Mouse (Mus musculus) MEL-GATA-1-ER (cell line): ENCODE data around the gene Chd3.

Experiments
- DNase-seq: peaks from one replicate; pipeline ENCODE4 v3.0.0-alpha.2; 2012; ENCODE audit warnings: low read depth; ENCODE audit errors: extremely low read depth

The Chd3 gene

DNA sequence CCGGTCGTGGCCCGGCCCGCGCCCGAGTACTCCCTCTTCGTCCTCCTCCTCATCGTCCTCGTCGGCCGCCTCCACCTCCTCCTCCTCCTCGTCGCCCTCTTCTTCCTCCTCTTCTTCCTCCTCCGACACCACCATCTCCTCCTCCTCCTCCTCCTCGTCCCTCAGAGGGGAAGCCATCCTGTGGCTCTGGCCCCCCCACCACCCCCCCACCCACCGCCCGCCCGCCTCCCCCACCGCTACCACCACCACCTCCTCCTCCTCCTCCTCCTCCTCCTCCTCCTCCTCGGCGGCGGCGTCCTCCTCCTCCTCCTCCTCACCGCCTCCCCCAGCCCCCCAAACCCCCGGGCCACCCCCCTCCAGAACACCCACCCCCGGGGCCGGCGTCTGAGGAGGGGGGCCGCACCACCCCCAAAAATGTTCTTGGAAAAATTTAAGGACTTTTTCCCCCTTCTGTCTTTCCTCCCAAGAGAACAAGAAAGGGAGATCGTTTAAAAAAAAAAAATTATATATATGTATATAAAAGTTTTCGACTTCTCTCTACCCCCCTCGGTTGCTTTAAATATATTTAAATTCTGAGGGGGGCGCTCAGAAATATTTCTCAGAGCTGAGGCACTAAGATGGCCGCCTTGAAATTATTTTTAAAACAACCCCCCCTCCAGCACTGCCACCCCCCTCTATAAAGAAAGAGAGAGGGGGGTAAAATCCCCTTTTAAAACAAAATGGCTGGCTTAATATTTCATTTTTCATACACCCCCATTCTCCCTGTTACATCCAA lies at the start of gene Chd3:
TSS of gene Chd3 (minus strand) at position 192 of the 775 bp plus-strand sequence.
- no peak for DNase-seq

DNA sequence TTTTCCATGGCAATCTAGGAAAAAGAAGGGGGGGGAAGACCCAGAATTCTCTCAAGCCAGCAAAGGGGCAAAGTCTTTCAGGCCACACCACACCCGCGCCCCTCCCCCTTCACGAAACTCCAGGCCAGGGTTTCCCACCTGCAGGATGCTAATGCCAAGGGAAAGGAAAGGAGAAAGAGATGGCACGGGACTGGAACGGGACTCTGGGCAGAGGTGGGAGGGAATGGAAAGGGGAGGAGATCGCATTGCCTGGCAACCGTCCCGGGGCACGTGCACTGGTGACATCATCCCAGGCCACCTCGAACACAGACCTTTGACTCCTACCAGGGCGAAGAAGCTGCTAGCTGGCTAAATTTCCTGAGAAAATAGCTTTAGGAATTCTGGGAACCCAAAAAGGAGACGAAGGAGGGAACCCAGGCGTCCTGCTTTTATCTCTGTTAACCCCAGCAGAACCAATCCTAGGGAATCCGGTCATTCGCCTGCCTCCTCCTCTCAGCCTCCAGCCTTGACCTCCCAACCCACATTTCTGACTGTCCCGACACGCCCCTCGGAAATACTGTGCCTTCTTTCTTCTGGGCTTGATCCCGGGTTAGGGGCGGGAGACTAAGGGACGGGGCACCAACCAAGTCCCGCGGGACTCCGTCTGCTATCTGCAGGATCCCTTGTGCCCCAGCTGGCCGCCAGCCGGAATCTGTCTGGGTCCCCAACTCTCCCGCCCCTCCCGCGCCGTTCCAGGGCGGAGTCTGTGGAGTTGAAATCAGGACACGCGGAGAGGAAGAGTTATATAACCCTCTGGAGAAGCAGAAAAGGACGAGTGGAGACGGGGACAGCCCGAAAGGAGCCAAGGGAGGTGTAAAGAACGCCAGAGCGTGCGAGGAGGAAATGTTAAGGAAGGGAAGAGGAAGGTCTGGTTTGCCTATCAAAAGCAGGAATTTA lies 48.5 kb upstream of the Chd3 start:
- no peak for DNase-seq

DNA sequence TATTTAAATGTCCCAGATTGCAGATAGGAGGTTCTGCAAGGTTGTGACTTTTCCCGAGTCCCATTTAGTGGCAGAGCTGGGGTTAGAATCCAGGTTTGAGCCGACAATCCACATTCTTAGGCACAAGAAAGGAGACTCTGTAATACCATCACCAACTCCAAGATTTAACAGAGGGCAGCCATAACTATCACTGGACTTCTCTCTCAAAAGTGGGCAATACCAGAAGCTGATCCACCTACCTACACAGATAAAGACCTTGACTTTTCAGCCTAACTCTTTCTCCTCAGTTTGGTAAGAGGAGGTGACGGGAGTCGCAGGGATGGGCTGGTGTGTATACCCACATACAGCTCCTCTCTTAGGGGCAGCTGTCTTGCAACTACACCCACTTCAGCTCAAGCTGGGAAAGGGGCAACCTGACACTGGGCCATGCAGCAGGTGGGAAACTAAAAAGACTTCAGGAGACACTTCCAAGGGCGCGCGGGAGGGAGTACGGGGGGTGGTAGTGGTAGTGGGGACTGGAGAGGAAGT lies 47.8 kb upstream of the Chd3 start:
- no peak for DNase-seq

DNA sequence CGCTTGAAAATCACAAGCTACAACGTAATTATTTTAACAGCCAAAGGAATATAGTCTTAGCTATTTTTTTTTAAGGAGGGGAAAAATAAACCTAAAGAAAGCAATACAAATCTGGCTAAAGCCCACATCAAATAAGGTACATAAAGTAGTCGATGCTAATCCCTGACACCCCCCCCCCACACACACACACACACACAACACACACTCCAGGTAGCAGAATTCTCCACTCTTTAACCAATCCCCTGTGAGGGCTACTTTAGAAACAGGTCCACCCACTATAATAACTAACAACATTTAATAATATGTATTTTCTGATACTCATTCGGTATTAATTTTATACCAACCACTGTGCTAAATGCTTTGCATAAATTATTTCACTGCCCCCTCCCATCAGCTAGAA lies 47.3 kb upstream of the Chd3 start:
- no peak for DNase-seq

DNA sequence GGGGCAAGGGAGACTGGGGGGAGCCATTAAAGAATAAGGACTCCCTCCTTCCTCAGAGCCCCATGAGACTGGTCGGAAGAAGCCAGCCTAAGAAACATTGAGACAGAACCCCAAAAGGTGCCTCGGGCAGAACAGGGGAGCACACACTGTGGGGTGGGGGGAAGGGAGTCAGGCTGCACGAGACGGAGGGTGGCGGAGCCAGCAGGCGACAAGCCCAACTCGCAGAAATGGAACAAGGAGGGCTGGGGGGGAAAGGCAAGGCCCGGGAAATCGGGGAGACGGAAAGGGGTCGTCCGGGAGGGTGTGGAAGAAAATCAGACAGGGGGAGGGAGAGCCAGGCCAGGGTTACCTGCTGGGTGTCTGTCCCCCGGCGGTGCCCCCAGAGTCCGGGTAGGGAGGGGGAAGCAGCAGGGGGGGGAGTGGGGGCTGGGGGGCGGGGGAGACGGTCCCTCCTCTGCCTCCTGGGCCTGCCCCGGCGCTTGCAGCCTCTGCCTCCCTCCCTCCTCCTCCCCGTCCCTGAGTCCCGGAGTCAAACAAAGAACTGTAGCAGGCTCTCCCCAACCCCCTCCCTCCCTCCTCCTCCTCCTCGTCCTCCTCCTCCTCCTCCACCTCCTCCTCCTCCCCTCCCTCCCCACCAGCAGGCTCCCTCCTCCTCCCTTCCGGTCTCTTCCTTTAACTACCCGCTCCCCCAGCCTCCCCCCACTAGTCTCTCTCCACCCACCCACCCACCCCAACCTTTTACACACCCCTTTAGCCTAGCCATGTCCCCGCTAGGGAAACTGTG lies 46.7 kb upstream of the Chd3 start:
- DNase-seq: no peak

DNA sequence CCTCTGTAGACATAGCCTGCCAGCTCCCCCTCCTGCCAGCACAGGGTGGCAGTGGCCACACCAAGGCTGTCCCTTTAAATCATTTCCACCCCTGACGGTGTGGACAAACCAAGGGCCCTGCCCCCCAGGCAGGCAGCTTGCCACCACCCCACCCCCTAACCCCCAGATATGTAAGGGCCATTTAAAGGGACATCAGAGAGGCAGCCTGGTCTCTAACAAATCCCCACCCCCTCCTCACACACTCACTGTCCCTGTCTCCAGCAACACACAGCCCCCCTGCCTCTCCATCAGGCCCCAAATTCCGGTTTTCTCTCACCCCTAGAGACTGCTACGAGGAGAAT lies 46.1 kb upstream of the Chd3 start:
- no peak for DNase-seq

DNA sequence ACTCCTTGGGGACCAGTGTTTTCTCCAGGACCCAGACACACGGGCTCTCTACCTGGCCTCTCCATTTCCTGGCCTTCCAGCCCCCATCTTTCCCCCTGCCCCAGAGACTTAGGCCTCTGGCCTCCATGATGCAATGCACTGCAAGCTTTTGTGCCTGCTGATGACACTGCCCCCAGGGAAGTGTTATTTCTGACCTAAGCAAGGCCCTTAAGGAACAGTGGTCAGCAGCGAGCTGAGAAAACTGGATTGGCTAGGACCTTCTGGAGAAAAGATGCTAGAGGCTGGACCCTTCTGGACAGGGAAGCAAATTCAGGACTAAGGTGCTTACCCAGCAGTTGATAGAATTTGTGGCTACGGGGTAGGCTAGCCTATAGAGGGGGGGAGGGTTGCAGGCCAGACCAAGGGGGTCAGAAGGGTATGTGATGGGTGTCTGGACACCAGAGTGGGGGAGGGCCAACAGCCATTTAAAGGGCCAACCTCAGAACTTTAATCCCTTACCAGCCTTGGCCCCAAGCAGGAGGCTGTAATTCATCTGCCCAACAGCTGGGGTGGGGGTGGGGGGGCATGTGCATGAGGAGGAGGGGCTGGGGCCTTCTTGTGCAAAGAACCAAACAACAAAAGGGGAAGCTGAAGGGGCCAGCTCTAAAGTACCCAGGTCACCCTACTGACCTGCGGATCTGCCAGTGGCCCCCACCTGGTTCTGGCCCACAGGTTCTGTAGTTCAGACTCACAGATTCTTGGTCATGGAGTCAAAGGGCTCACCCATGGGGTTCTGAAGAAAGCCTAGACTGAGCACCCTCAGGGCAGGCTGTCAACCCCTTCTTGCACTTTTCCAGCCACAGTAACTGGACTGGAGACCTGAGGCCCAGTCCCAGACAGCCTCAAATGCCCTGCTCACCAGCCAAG lies 45.5 kb upstream of the Chd3 start:
- DNase-seq: no peak

DNA sequence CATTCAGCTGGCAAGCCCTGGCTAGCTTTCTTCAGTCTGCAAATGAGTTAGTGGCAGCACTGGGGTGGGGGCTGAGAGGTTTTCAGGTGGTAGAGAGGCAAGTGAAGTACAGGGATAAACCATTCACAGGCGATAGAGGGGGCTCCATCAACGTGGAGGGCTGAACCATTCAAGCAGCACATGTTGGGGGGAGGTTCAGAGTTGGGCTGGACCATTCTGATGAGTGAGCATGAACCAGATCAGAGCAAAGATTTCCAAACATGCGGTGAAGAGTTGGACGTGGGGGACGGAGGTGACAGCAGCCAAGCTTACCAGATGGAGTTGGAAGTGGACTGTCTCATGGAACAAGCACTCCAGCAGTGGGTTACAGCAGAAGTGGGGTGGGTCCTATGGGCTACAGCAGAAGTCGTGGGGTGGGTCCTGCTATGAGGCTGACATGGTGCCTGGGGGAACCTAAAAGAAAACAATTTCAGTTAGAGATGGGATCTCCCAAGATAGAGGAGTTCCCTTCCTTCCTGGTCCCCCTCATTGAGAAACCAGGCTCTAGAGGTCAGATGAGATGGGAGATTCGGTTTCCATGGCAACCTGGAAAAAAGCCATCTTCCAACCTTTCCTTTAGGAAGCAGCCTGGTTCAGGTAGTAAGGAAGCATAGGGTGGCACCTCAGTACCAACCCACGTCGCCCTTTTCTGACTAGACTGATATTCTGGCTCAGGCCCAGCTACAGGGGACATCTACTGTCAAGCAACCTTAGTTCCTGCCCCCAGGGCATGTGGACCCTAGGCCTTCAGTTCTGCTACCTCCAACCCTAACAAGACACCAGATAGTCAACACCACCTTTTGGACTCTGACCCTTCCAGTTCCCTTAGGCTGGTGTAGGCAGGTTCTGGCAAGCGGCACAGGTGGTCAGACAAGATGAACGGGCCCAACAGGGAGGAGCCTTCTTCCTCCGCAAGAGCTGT lies 44.3 kb upstream of the Chd3 start, which contains the start of gene Kdm6b:
TSS of gene Kdm6b (minus strand) at position 455 of the 961 bp plus-strand sequence.
- DNase-seq: no peak

DNA sequence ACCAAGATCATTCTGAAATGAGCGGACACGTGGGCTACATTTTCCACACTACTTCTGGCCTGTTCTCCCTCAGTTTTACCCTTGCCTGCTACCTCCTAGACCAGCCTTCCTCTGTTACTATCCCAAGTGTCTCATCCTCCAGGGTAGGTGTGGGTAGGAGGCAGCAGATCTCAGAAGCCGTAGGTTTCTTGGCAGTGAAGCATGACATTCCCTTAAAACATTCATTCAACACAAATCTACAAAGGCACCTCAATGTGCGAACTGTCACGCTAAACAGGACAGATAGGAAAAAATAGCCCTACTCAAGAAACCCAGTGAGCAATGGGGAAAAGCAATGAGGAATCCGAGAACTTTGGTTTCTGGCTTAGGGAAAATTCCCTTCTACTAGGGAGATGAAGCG lies 43.3 kb upstream of the Chd3 start:
- DNase-seq: no peak

DNA sequence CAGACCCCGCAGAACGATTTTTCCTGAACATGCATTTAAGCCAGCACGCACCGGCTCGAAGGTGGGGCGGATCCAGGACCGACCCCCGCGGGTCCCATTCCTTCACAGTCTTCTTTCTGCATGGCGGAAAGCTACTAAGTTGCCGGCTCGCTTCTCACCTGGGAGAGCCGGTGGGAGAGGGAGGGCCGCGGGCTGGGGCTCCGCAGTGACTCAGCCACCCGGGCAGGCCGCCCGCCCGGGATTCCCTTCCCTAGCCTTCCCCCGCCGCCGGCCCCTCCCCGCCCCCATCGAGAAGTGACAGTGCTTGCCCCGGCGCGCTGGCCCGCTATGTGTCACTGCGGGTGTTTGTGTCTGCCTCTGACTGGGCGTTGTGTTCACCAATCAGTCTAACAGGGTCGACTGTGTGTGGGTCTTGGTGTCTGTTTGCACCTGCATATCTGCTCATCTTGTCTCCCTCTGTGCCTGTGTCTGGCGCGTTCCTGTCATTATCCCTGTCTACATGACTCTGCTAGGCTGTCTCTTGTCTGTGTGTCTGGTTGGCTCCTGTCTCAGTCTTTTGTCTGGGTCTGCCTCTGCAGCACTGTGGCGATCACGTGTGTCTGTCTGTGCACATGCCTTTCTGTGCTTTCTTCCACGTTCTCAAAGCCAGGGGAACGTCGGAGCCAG lies 42.5 kb upstream of the Chd3 start:
- no peak for DNase-seq

DNA sequence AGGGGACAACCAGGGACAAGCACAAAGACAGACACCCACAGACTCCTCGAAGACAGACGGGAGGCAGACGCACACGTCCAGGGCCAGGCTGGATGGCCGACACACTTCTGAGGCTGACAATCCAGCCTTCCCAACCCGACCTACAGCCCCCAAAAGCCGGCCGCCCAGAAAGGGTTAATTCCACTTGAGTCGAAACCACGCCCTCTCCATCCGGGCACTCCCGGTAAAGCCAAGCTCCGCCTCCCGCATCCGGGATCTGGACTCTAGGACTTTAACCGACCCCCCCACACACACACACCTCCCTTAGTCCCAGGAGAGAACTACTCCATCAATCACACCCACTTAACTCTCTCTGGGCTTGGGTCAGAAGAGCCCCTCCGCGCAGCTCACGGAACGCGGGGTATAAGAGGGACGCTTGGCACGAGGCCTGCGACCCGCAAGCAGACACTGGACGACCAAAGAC lies 41.9 kb upstream of the Chd3 start:
- DNase-seq: no peak

DNA sequence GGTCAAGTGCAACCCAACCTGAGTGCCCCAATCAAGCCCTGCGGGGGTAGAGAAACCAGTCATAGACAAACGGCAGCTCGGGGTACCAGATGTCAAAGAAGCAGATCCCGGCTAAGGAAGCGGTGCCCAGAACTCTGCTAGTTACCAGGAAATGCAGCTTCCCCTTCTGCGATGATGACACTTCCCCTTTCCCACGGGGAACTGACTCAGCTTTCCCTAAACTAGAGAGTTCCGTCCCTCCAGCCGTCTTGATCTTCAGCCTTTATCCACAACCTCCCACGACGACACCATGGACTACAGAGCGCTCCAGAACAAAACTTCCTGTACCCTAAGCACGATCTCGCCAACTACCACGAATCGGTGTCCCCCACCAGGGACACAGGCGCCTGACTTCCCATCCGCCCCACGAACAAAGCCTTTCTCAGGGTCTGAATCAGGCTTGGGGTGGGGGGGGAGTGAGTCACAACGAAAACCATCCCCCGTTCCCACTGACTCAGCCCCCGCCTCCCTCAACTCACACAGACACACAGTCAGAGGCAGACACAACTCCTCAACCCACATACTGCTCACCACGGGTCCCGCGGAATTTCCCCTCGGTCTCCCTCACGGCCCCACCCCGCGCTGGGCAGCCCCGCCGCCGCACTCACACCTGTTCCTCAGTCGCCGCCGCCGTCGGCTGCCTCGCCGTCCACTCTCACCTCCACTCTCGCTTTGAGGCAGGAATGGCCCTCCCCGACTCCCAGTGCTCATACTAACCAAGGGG lies 41.3 kb upstream of the Chd3 start:
- no peak for DNase-seq

DNA sequence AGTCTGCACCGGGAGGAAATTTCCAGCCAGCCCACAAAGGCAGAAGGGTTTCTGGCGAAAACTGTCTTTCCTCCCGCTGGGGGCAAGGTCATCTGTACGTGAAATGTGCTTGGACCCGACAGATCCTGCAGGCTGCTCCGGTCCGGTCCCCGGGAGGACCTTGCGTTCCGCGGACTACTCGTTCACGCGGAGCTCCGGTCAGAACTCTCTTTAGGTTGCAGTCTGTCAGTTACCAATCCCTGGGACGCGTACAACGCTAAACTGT lies 40.8 kb upstream of the Chd3 start:
- no peak for DNase-seq

DNA sequence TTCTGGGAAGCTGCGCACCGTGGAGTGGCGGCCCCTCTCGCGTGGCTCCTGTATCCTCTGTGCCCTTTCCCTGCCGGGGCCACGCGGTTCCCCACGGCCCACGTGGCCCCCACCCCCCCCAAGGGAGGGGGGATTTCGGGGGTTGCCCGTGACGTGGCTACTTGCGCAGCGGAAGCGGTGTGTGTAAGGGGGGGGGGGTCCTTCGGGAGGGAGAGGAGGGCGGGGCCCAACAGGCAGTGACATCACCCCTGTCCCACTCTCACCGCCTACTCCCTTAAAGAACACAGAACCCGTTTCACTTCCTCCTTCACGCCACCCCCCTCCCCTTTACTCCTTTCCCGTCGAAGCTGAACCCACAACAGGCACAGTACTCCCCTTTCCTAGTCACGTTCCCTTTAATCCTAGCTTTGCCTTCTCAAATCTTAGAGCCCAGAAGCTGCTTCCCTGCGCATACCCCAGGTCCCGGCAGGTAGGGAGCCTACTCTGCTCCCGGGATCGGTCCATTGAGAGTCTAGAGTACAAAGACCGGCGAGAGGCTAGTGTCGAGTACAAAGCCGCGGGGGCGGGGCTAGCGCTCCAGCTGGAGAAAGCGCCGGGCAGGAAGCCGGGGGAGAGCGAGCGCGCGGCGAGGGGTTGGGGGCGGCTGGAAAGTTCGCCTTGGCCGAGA lies 40.3 kb upstream of the Chd3 start:
- DNase-seq: no peak

DNA sequence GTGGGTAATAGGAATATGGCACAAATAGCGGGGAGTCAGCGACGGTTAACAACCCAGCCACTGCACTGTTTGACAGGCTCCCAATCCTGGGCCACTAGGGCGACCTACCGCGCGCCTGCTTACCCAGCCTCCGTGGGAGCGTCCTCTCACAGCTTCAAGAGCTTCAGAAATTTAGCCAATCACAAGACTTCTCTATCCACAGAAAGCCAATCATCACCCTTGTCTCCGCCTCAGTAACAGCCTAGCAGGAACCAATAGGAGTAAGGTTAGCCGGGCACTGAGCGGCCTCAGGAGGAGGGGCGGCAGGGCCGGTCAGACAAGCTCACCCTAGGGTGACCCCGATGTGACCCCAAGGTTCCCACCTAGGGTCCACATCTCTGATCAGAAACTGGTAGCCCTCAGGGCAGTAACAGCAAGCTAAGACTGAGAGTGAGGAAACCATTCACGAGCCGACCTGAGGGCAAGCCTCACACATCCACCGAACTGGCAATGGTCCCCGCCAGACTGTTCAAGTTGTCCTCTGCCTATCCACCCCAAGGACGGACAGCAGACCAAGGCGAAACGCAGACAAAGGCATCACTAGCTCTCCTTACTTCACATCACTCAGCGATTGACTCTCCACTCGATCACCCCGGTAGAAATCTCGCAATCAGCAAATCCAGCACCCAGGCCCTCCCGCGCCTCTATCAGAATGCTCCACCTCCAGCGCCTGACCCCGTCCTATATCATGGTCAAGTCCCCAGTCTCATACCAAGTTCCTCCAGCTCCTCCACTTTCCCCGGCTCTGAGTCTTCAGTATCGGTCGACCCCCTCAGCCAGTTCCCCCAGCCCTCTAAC lies 39.6 kb upstream of the Chd3 start:
- peak; percentile 95 for DNase-seq

DNA sequence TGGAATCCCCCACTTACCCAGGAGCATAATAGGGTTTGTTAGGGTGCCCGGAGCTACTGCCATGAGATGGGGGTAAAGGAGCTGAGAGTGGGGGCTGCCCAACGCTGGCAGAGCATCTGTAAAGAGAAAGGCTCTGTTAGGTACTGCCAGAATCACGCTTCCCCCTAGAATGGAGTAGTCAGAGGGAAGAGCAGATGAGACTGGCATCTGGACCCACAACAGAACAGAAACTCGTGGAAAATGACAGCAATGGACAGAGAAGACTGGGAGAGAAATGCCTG lies 38.5 kb upstream of the Chd3 start:
- no peak for DNase-seq
